Mouse (Mus musculus) olfactory bulb, adult 2 months (tissue): ENCODE data around the gene Trpm8. TPM values are rescaled to one million over a fixed set of nuclear protein-coding genes. Genes with fewer than 3 reads are reported as not detected.

Experiments
- H3K27ac ChIP-seq: fragments of 200-500 bp; 2 replicates; pipeline ENCODE4 v1.5.1; 2012; ENCODE audit warnings: low read depth, low read length; ENCODE audit not compliant: insufficient read depth
- H3K4me1 ChIP-seq: fragments of 200-500 bp; 2 replicates; pipeline ENCODE4 v1.6.1; 2012; ENCODE audit warnings: low read length; ENCODE audit not compliant: control insufficient read depth, insufficient read depth
- H3K4me3 ChIP-seq: fragments of 200-500 bp; 2 replicates; pipeline ENCODE4 v1.5.1; 2012; ENCODE audit warnings: mild to moderate bottlenecking, low read depth, low read length, moderate library complexity; ENCODE audit not compliant: insufficient read depth
- CTCF ChIP-seq: fragments of 200-500 bp; IDR thresholded peaks from 2 replicates; pipeline ENCODE4 v1.5.1; 2012; ENCODE audit warnings: low read depth, mild to moderate bottlenecking, low read length, moderate library complexity; ENCODE audit not compliant: insufficient read depth
- POLR2A ChIP-seq: fragments of 200-500 bp; IDR thresholded peaks from 2 replicates; pipeline ENCODE4 v1.6.1; 2012; ENCODE audit warnings: mild to moderate bottlenecking, low read depth, low read length, moderate library complexity; ENCODE audit not compliant: insufficient read depth
- WGBS: fragments of 180-500 bp; shearing (Covaris S2); methylation state at CpG from one replicate; pipeline ENCODE4 v1.1.7; 2018; 5-methylcytosine and 5-hydroxymethylcytosine counted together
- polyA plus RNA-seq: library from polyadenylated mRNA; stranded (reverse); fragments of >200 nt; gene quantifications from 2 replicates; pipeline ENCODE4 v1.2.4, GENCODE M21; 2012; ENCODE audit warnings: low replicate concordance; ENCODE audit not compliant: missing spikeins, insufficient read depth, insufficient read length

Trpm8 gene
- polyA plus RNA-seq, 1 experiment: not detected

DNA sequence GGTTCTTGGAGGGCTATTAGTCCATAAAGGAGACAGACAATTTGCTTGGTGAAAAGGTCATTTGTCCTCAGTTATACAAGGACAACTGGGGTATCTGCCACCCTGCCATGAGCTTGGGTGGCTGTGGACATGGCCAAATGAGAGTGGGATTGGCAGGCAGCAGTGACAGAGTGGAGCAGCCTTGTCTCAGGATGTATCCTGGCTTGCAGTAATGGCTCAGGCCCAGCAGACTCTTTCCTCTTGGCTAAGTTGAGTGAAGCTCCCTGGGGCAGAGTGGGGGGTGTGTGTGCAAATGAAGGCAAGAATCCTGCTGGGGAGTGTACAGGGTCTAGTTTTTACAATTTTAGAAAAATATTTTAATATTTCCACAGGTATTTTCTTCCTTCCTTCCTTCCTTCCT is 44.7 kb downstream of the Trpm8 start:
- TF ChIP-seq CTCF (no peak), POLR2A (no peak)
- Histone ChIP-seq H3K4me3 (no peak overlapping the region), H3K27ac (no peak overlapping the region), H3K4me1 (no peaks in the 10 kb centered on the region)

DNA sequence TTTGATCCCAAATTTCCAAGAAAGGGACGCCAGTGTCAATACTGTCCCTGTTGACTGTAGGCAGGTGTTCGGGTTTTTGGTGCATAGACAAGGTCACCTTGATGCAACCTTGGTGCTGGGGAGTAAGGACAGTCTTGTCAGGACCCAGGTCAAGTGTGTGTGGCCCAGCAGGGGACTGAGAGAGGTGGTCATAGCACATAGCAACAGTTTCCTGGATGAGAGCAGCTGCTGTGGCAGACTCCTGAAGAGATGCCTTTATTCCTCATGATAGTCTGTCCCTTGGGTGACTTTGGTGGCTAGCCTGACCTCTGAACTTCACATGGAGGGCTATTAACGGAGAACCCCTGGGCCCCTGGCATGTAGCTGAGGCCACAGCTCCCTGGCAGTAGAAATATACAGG is 45.6 kb downstream of the Trpm8 start:
- WGBS: 89% methylated on average over 3 of the region's 3 CpGs
- TF ChIP-seq POLR2A (no peak), CTCF (no peak)
- Histone ChIP-seq H3K4me3 (no peak overlapping the region), H3K4me1 (no peaks in the 10 kb centered on the region), H3K27ac (no peak overlapping the region)

DNA sequence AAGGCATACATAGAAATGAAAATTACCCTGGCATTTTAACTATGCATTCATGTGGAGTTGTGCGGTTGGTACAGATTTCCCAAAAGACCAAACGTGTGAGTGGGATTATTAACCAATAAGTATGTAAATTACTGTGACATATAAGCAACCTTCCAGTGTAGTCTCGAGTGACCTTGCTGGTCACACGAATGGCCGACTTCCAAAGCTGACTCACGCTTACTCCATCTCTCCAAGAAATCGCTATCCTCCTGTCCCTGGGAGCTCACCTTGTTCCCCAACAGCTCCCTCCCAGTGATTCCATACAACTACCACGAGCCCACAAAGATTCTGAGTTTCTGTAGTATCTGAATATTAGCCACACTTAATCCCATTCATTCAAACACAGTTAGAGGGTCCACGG is 62.0 kb downstream of the Trpm8 start:
- no peak overlapping the region for H3K27ac ChIP-seq
- no peaks in the 10 kb centered on the region for H3K4me1 ChIP-seq
- 83% methylated on average over 9 of the region's 9 CpGs for WGBS
- H3K4me3 ChIP-seq: no peak overlapping the region
- TF ChIP-seq POLR2A (no peak), CTCF (no peak)

DNA sequence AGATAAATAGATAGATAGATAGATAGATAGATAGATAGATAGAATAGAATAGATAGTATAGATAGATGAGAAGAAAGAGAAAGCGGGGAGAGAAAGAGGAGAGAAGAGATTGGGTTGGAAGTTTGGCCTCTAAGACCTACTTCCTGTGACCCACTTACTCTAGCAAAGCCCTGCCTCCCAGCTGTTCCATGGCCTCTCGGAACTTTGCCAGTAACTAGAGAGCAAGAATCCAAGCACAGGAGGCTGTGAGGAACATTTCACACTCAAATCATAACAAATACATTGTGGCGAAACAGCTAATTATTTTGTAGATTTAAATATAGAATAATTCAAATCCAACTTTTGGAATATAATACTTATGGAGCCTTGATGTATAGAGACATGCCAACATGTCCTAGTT is 65.2 kb downstream of the Trpm8 start:
- Histone ChIP-seq H3K4me1 (peaks cover 3% of the 10 kb centered on the region; the same call in 1 of the 2 replicates), H3K4me3 (no peak overlapping the region), H3K27ac (no peak overlapping the region)
- 79% methylated on average over 3 of the region's 3 CpGs for whole genome bisulfite sequencing
- no peak for TF ChIP-seq POLR2A
- no peak for TF ChIP-seq CTCF

- Histone ChIP-seq H3K27ac (no peak overlapping the region), H3K4me3 (no peak overlapping the region), H3K4me1 (peaks cover 3% of the 10 kb centered on the region; the same call in 1 of the 2 replicates)
- 7% methylated on average over 3 of the region's 3 CpGs for WGBS
- TF ChIP-seq POLR2A: no peak
- TF ChIP-seq CTCF: no peak
These were observed 68.1 kb downstream of the Trpm8 start for GRCm38 (mm10) chr1:88345580-88345979.

GRCm38 (mm10) chr1:88348496-88349005 is 71.1 kb downstream of the Trpm8 start:
- 86% methylated on average over 5 of the region's 5 CpGs for WGBS
- H3K4me3 ChIP-seq: no peak overlapping the region
- TF ChIP-seq POLR2A (no peak), CTCF (no peak)
- peaks cover 3% of the 10 kb centered on the region; the same call in 1 of the 2 replicates for H3K4me1 ChIP-seq
- no peak overlapping the region for H3K27ac ChIP-seq

DNA sequence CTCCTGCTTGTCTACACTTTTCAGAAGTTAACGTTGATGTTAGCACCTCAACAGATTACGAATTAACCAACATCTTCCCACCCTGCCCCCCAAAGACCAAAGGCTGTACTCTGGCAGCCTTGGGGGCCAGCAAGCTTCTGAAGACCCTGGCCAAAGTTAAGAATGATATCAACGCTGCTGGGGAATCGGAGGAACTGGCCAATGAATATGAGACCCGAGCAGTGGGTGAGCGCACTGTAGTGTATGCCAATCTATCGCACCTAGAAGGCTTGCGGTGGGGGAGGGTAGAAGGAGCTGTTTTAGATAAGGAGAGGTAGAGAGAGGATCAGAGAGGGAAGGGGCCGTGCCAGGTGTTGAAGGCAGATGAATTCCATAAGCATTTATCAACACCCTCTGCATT is 73.3 kb downstream of the Trpm8 start:
- 95% methylated on average over 9 of the region's 9 CpGs for WGBS
- H3K27ac ChIP-seq: no peak overlapping the region
- no peak overlapping the region for H3K4me3 ChIP-seq
- no peak for TF ChIP-seq CTCF
- no peak for TF ChIP-seq POLR2A
- H3K4me1 ChIP-seq: no peaks in the 10 kb centered on the region

- TF ChIP-seq CTCF (no peak), POLR2A (no peak)
- no peak overlapping the region for H3K27ac ChIP-seq
- WGBS: 95% methylated on average over 12 of the region's 12 CpGs
- H3K4me3 ChIP-seq: no peak overlapping the region
- H3K4me1 ChIP-seq: no peaks in the 10 kb centered on the region
These were observed 77.6 kb downstream of the Trpm8 start for GRCm38 (mm10) chr1:88355025-88355424.

DNA sequence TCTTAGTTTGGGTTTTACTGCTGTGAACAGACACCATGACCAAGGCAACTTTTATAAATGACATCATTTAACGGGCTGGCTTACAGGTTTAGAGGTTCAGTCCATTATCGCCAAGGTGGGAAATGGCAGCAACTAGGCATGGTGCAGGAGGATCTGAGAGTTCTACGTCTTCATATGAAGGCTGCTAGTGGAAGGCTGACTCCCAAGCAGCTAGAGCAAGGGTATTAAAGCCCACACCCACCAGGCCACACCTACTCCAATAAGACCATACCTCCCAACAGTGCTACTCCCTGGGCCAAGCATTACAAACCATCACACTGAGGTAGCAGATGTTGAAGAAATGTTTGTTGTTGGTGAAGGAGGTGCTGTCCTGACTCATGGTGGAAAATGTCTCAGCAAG is 78.2 kb downstream of the Trpm8 start:
- TF ChIP-seq POLR2A (no peak), CTCF (no peak)
- 95% methylated on average over 3 of the region's 3 CpGs for WGBS

DNA sequence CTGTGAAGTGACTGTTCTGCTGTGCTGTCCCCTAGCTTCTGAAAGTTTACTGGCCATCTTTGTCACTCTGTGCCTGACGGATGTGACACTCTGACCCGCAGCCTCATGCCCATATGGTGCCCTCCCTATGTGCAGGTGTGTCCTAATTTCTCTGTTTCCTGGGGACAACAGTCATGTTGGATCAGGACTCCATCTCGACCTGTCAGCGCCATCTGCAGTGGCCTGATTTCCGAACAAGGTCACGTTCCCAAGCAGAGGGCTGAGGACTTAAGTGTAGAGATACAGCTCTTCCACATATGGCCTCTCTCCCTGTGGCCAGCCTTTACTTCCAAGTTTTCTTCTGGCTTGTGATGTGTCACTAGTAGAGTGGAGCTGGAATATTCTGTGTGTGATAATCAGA is 79.2 kb downstream of the Trpm8 start:
- 90% methylated on average over 6 of the region's 6 CpGs for WGBS
- H3K4me3 ChIP-seq: no peak overlapping the region
- H3K4me1 ChIP-seq: no peaks in the 10 kb centered on the region
- TF ChIP-seq CTCF (no peak), POLR2A (no peak)
- H3K27ac ChIP-seq: no peak overlapping the region

More for the DNA sequence above, 78.2 kb downstream of the Trpm8 start:
- Histone ChIP-seq H3K4me1 (no peaks in the 10 kb centered on the region), H3K27ac (no peak overlapping the region), H3K4me3 (no peak overlapping the region)
